Mouse (Mus musculus): ENCODE results near the gene Hmcn1. TPM values are rescaled to one million over a fixed set of nuclear protein-coding genes. Genes with fewer than 3 reads are reported as not detected.

Hmcn1 gene
- total and polyA plus RNA-seq, 2 experiments from 2014 or later: 1.2 to 4.1 TPM

DNA sequence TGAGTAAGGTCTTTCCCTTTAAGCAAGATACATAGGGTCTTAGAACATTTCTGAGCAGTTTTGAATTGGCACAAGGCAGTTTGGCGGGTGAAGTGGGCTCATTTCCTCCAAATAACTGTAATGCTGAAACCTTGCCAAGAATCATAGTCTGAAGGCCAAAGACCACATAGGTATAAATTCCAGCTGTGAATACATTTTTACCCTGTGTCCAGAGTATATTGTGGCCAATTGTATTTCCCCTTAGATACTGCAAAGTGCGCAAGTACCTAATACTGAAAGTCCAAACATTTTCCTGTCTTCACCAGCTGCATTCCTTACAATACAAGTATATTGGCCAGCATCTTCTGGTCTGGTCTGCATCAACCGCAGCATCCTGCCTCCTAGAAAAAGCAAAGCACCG, 312.9 kb downstream of the Hmcn1 start:
- TF ChIP-seq CTCF (IDR thresholded peaks at IDR 0.05; ENCODE audit: low read depth): no peak
- ATAC-seq: no peak

DNA sequence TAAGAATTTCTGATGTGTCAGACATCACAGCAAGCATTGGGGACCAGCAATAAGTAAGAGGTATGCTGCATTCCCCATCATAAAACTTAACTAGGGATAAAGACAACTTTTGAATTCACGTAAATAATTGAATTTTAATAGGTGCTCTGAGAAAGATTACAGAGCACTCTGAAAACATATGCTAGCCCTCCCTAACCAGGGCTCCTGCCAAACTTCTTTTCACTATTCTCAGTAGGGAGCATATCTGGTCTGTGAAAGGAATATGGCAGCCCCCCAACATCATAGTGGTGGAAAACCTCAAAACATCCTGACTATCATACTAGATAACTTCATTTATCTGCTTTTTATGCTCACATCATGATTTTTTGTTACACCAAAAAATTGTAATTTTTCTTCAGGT, 347.9 kb downstream of the Hmcn1 start:
- no peaks in the 10 kb centered on the region for H3K36me3 ChIP-seq (ENCODE audit: insufficient read depth)
- H3K9me3 ChIP-seq (ENCODE audit: low read length): no peaks in the 10 kb centered on the region
- H3K4me1 ChIP-seq (ENCODE audit: insufficient read depth): no peaks in the 10 kb centered on the region
- no peak overlapping the region for H3K27ac ChIP-seq (ENCODE audit: low read depth, low read length)
- H3K4me2 ChIP-seq (ENCODE audit: low read depth): no peak overlapping the region
- H3K27me3 ChIP-seq (ENCODE audit: insufficient read depth, low read length): no peaks in the 10 kb centered on the region
- 59% methylated on average over 1 of the region's 1 CpGs for WGBS
- no peak for TF ChIP-seq CTCF (IDR thresholded peaks at IDR 0.05; ENCODE audit: low read depth)
- 0 out of 2 replicates have a peak, but pooled peaks have one; percentile 42 for ATAC-seq
- no peak overlapping the region for H3K4me3 ChIP-seq (ENCODE audit: low read depth, low read length)
- DNase-seq: peak; percentile 17
- no peak overlapping the region for H3K9ac ChIP-seq

More for the DNA sequence above, 312.9 kb downstream of the Hmcn1 start:
- no peak for DNase-seq
- H3K9me3 ChIP-seq (ENCODE audit: low read length): no peaks in the 10 kb centered on the region
- H3K27me3 ChIP-seq (ENCODE audit: insufficient read depth, low read length): no peaks in the 10 kb centered on the region
- H3K4me1 ChIP-seq (ENCODE audit: insufficient read depth): no peaks in the 10 kb centered on the region
- no peak overlapping the region for H3K9ac ChIP-seq
- no peak overlapping the region for H3K27ac ChIP-seq (ENCODE audit: low read depth, low read length)
- WGBS: 79% methylated on average over 4 of the region's 4 CpGs
- H3K36me3 ChIP-seq (ENCODE audit: insufficient read depth): no peaks in the 10 kb centered on the region
- H3K4me2 ChIP-seq (ENCODE audit: low read depth): no peak overlapping the region
- H3K4me3 ChIP-seq (ENCODE audit: low read depth, low read length): no peak overlapping the region

DNA sequence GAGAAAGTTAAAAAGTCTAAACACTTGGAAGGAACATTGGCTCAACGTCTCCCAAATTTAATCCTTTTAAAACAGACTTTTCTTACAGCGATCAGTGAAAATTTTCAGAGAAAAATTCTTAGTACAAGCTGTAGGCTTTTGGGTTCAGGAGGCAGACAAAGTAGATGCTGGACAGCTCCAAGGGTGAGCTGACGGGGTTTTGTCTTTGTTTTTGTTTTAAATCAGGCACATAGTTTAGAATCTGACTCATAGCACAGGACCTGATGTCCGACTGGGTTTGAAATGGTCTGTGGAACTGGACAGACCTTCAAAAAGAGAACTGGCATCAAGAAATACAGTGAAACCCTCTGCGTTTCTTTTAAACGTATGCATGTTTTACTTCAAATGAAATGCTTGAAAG, 353.7 kb downstream of the Hmcn1 start:
- DNase-seq (no peak), ATAC-seq (no peak)
- H3K9me3 ChIP-seq (ENCODE audit: low read length): no peaks in the 10 kb centered on the region
- no peak overlapping the region for H3K27ac ChIP-seq (ENCODE audit: low read depth, low read length)
- no peaks in the 10 kb centered on the region for H3K27me3 ChIP-seq (ENCODE audit: insufficient read depth, low read length)
- WGBS: 62% methylated on average over 6 of the region's 6 CpGs
- H3K4me3 ChIP-seq (ENCODE audit: low read depth, low read length): no peak overlapping the region
- no peak overlapping the region for H3K4me2 ChIP-seq (ENCODE audit: low read depth)
- no peaks in the 10 kb centered on the region for H3K36me3 ChIP-seq (ENCODE audit: insufficient read depth)
- no peak overlapping the region for H3K9ac ChIP-seq
- TF ChIP-seq CTCF (IDR thresholded peaks at IDR 0.05; ENCODE audit: low read depth): no peak
- no peaks in the 10 kb centered on the region for H3K4me1 ChIP-seq (ENCODE audit: insufficient read depth)

DNA sequence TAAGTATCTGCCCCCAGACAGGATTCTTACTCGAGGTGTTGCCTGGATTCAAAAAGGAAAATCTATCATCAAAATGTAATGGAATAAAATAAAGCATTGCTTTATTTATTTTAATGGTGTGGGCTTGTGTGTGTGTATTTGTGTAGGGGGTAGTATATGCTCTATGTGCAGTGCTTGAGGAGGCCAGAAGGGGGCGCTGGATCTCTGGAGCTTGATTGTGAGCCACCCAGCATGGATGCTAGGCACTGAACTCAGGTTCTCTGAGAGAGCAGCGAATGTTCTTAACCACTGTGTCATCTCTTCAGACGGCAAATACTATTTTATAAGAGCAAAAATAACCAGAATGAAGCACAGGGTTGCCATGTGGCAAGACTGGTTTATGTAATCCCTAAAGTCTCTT, 360.7 kb downstream of the Hmcn1 start:
- TF ChIP-seq CTCF (IDR thresholded peaks at IDR 0.05; ENCODE audit: low read depth): 0 out of 2 replicates have a peak, but pooled peaks have one; percentile 19
- no peak overlapping the region for H3K27ac ChIP-seq (ENCODE audit: low read depth, low read length)
- DNase-seq: no peak
- no peaks in the 10 kb centered on the region for H3K36me3 ChIP-seq (ENCODE audit: insufficient read depth)
- no peaks in the 10 kb centered on the region for H3K9me3 ChIP-seq (ENCODE audit: low read length)
- no peak for ATAC-seq
- H3K4me3 ChIP-seq (ENCODE audit: low read depth, low read length): no peak overlapping the region
- no peaks in the 10 kb centered on the region for H3K4me1 ChIP-seq (ENCODE audit: insufficient read depth)
- 70% methylated on average over 4 of the region's 4 CpGs for WGBS
- no peaks in the 10 kb centered on the region for H3K27me3 ChIP-seq (ENCODE audit: insufficient read depth, low read length)
- H3K9ac ChIP-seq: no peak overlapping the region
- H3K4me2 ChIP-seq (ENCODE audit: low read depth): no peak overlapping the region

GRCm38 (mm10) chr1:150631856-150632171, 361.4 kb downstream of the Hmcn1 start:
- H3K4me1 ChIP-seq (ENCODE audit: insufficient read depth): no peaks in the 10 kb centered on the region
- no peak overlapping the region for H3K9ac ChIP-seq
- no peaks in the 10 kb centered on the region for H3K9me3 ChIP-seq (ENCODE audit: low read length)
- no peak overlapping the region for H3K4me3 ChIP-seq (ENCODE audit: low read depth, low read length)
- TF ChIP-seq CTCF (IDR thresholded peaks at IDR 0.05; ENCODE audit: low read depth): no peak
- H3K27me3 ChIP-seq (ENCODE audit: insufficient read depth, low read length): no peaks in the 10 kb centered on the region
- no peak overlapping the region for H3K27ac ChIP-seq (ENCODE audit: low read depth, low read length)
- H3K36me3 ChIP-seq (ENCODE audit: insufficient read depth): no peaks in the 10 kb centered on the region
- no peak for DNase-seq
- WGBS: 83% methylated on average over 3 of the region's 3 CpGs
- ATAC-seq: no peak
- H3K4me2 ChIP-seq (ENCODE audit: low read depth): no peak overlapping the region

GRCm38 (mm10) chr1:150631035-150631855, 362.0 kb downstream of the Hmcn1 start:
- 38% methylated on average over 17 of the region's 17 CpGs for WGBS
- no peak for ATAC-seq
- no peaks in the 10 kb centered on the region for H3K27me3 ChIP-seq (ENCODE audit: insufficient read depth, low read length)
- no peak overlapping the region for H3K4me2 ChIP-seq (ENCODE audit: low read depth)
- no peaks in the 10 kb centered on the region for H3K4me1 ChIP-seq (ENCODE audit: insufficient read depth)
- H3K36me3 ChIP-seq (ENCODE audit: insufficient read depth): no peaks in the 10 kb centered on the region
- no peak for TF ChIP-seq CTCF (IDR thresholded peaks at IDR 0.05; ENCODE audit: low read depth)
- DNase-seq: no peak
- no peak overlapping the region for H3K27ac ChIP-seq (ENCODE audit: low read depth, low read length)
- no peak overlapping the region for H3K4me3 ChIP-seq (ENCODE audit: low read depth, low read length)
- H3K9ac ChIP-seq: no peak overlapping the region
- H3K9me3 ChIP-seq (ENCODE audit: low read length): no peaks in the 10 kb centered on the region

DNA sequence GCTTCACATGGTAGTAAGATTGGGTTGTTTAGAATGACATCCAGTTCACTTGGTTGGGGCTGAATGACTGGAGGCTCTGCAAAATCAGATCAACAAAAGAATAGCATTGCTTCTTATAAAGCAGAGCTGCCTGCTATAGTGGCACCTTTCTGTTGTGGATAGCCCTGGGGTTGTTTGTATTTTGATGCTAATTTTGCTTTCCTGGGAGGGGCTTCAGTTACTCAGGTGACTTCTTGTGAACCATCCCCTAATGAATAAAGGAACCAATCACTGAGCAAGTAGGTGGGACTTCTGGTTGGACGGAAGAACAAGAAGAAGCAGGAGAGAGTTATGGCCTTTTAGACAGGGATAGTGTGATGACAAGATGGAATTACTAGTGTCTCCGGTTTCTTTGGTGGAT, 370.0 kb downstream of the Hmcn1 start:
- no peak for ATAC-seq
- no peak for TF ChIP-seq CTCF (IDR thresholded peaks at IDR 0.05; ENCODE audit: low read depth)
- WGBS: 94% methylated on average over 2 of the region's 2 CpGs

More for the DNA sequence above, 370.0 kb downstream of the Hmcn1 start:
- no peak overlapping the region for H3K9ac ChIP-seq
- no peaks in the 10 kb centered on the region for H3K9me3 ChIP-seq (ENCODE audit: low read length)
- no peak overlapping the region for H3K4me3 ChIP-seq (ENCODE audit: low read depth, low read length)
- no peaks in the 10 kb centered on the region for H3K27me3 ChIP-seq (ENCODE audit: insufficient read depth, low read length)
- H3K27ac ChIP-seq (ENCODE audit: low read depth, low read length): no peak overlapping the region
- no peak overlapping the region for H3K4me2 ChIP-seq (ENCODE audit: low read depth)
- H3K4me1 ChIP-seq (ENCODE audit: insufficient read depth): no peaks in the 10 kb centered on the region
- no peaks in the 10 kb centered on the region for H3K36me3 ChIP-seq (ENCODE audit: insufficient read depth)
- no peak for DNase-seq

Measured in forebrain, postnatal 0 days (tissue).